29 mouse cellular contexts compared by ENCODE assay signal in genomic region chr7:135357797-135358196, GRCm38 (mm10). TPM values are rescaled to one million over a fixed set of nuclear protein-coding genes. Genes with fewer than 3 reads are reported as not detected.
"Had no signal": no experiment of that assay in that cellular context is flagged by ENCODE, and none has a peak within 500 bp of the region (broad histone marks: within the 10 kb centered on the region; RNA-seq: fewer than 3 reads in every experiment).

No protein-coding gene starts in this region.

- H3K36me3 ChIP-seq: liver, embryonic 13.5 days; midbrain, embryonic 12.5 days; midbrain, embryonic 15.5 days; neural tube, embryonic 13.5 days had no signal

- H3K27ac ChIP-seq: left cerebral cortex, adult 2 months; liver, embryonic 13.5 days; midbrain, embryonic 12.5 days; midbrain, embryonic 15.5 days; neural tube, embryonic 13.5 days had no signal

- H3K9me3 ChIP-seq: liver, embryonic 13.5 days; midbrain, embryonic 12.5 days; midbrain, embryonic 15.5 days; neural tube, embryonic 13.5 days had no signal

- H3K4me1 ChIP-seq: liver, embryonic 13.5 days; midbrain, embryonic 12.5 days; midbrain, embryonic 15.5 days; neural tube, embryonic 13.5 days had no signal

- H3K4me3 ChIP-seq: left cerebral cortex, adult 2 months; liver, embryonic 13.5 days; midbrain, embryonic 12.5 days; midbrain, embryonic 15.5 days; neural tube, embryonic 13.5 days had no signal

- DNase-seq: kidney, adult 18-20 months; kidney, adult 9 months; kidney, postnatal 14 days; kidney, postnatal 4 days; liver, embryonic 13.5 days; lung, adult 2 months; lung, postnatal 14 days; lung, postnatal 4 days; thymus, adult 2 months; thymus, postnatal 14 days; thymus, postnatal 4 days had no signal

- H3K27me3 ChIP-seq: liver, embryonic 13.5 days; midbrain, embryonic 12.5 days; midbrain, embryonic 15.5 days; neural tube, embryonic 13.5 days had no signal

RNA-seq across cellular contexts. Expression of gene Foxi2, which starts 52.3 kb away (rescaled TPM):
- total RNA-seq: layer of hippocampus, adult 18-20 months; layer of hippocampus, postnatal 25 days; left cerebral cortex, adult 2 months; left cerebral cortex, postnatal 10 days; left cerebral cortex, postnatal 36 days; liver, adult 2 months; megakaryocyte progenitor cell, adult 5-6 weeks; neutrophil, adult 5-6 weeks had no signal
- polyA plus RNA-seq: kidney, embryonic 16.5 days; liver, adult 2 months; liver, embryonic 13.5 days; liver, embryonic 16.5 days; lung, adult 2 months; lung, embryonic 16.5 days; neural tube, embryonic 13.5 days; small intestine, adult 2 months; spleen, adult 2 months; stomach, embryonic 16.5 days; testis, adult 2 months had no signal
